Mouse (Mus musculus) liver, adult 2 months (tissue): Measurements from ENCODE around the gene Nrxn2.

Experiments
- CTCF ChIP-seq: fragments of 200-500 bp; IDR thresholded peaks from 2 replicates; pipeline ENCODE4 v1.5.1; 2011; ENCODE audit warnings: low read depth, low read length, control low read depth
- POLR2A ChIP-seq: fragments of 200-500 bp; IDR thresholded peaks from 2 replicates; pipeline ENCODE4 v1.6.1; 2011; ENCODE audit warnings: low read length, control low read depth; ENCODE audit not compliant: insufficient read depth; ENCODE audit errors: extremely low read depth

- TF ChIP-seq CTCF (no peak), POLR2A (no peak)
These were observed 5.8 kb downstream of the Nrxn2 start for GRCm38 (mm10) chr19:6424137-6424881.
